Comparison of ENCODE assay signal across 24 mouse cellular contexts in genomic region chr1:183138088-183138487, GRCm38 (mm10).
A peak's percentile ranks its signal among the peaks of the same experiment; 100 is the strongest.
DNase-seq lines count a peak whose midpoint lies in the region; ATAC-seq and TF ChIP-seq lines count a peak whose summit lies in the region.
"Had no signal": no experiment of that assay in that cellular context is flagged by ENCODE, and none has a peak within 500 bp of the region (broad histone marks: within the 10 kb centered on the region; RNA-seq: fewer than 3 reads in every experiment).

No protein-coding gene starts in this region.

- H3K4me2 ChIP-seq in midbrain, embryonic 15.5 days, result no peak overlapping the region
- H3K4me2 ChIP-seq in intestine, embryonic 15.5 days (replicated peaks), result peak overlapping the region; percentile 41; the same call in 1 of the 2 replicates
- peak overlapping the region; percentile 47 for H3K4me2 ChIP-seq in intestine, postnatal 0 days (replicated peaks; ENCODE audit: low read depth)
- H3K4me2 ChIP-seq in myocyte (ENCODE audit: low read depth), result peak overlapping the region; percentile 34
- H3K4me2 ChIP-seq: forebrain, embryonic 13.5 days; heart, embryonic 13.5 days; hindbrain, embryonic 12.5 days; hindbrain, embryonic 15.5 days had no signal

- H3K79me2 ChIP-seq in myocyte (ENCODE audit: control insufficient read depth, insufficient read depth), result peaks cover 95% of the 10 kb centered on the region

- H3K4me3 ChIP-seq in midbrain, embryonic 10.5 days, result no peak overlapping the region
- no peak overlapping the region for H3K4me3 ChIP-seq in midbrain, embryonic 15.5 days
- H3K4me3 ChIP-seq in intestine, embryonic 15.5 days (replicated peaks), result no peak overlapping the region
- H3K4me3 ChIP-seq in intestine, postnatal 0 days (ENCODE audit: low read depth, low read length), result no peak overlapping the region
- H3K4me3 ChIP-seq in myocyte, result no peak overlapping the region
- H3K4me3 ChIP-seq: forebrain, embryonic 10.5 days; forebrain, embryonic 13.5 days; heart, embryonic 13.5 days; hindbrain, embryonic 12.5 days; hindbrain, embryonic 15.5 days had no signal

- WGBS in midbrain, embryonic 10.5 days, result 46% methylated on average over 4 of the region's 4 CpGs
- 46% methylated on average over 4 of the region's 4 CpGs for WGBS in midbrain, embryonic 15.5 days
- WGBS in intestine, embryonic 15.5 days, result 46% methylated on average over 4 of the region's 4 CpGs
- 47% methylated on average over 4 of the region's 4 CpGs for WGBS in intestine, postnatal 0 days

- no peaks in the 10 kb centered on the region for H3K9me3 ChIP-seq in midbrain, embryonic 10.5 days (replicated peaks)
- no peaks in the 10 kb centered on the region for H3K9me3 ChIP-seq in midbrain, embryonic 15.5 days
- H3K9me3 ChIP-seq in intestine, embryonic 15.5 days, result no peaks in the 10 kb centered on the region
- no peaks in the 10 kb centered on the region for H3K9me3 ChIP-seq in intestine, postnatal 0 days (ENCODE audit: control insufficient read depth)
- H3K9me3 ChIP-seq: forebrain, embryonic 10.5 days; forebrain, embryonic 13.5 days; heart, embryonic 13.5 days; hindbrain, embryonic 12.5 days; hindbrain, embryonic 15.5 days had no signal

- TF ChIP-seq CTCF in intestine, postnatal 0 days (IDR thresholded peaks at IDR 0.05; ENCODE audit: low read depth), result no peak; the same call in 1 of the 2 replicates

- TF ChIP-seq POLR2A in myocyte (IDR thresholded peaks at IDR 0.05; ENCODE audit: insufficient read length, low read depth), result no peak

- H3K27me3 ChIP-seq in midbrain, embryonic 10.5 days (ENCODE audit: low read depth, poor library complexity, severe bottlenecking), result no peaks in the 10 kb centered on the region
- H3K27me3 ChIP-seq in midbrain, embryonic 15.5 days (replicated peaks), result no peaks in the 10 kb centered on the region
- no peaks in the 10 kb centered on the region for H3K27me3 ChIP-seq in intestine, embryonic 15.5 days (replicated peaks)
- no peaks in the 10 kb centered on the region for H3K27me3 ChIP-seq in intestine, postnatal 0 days (replicated peaks; ENCODE audit: control insufficient read depth, insufficient read depth, low read length)
- H3K27me3 ChIP-seq in myocyte (ENCODE audit: control insufficient read depth, insufficient read depth, insufficient read length), result no peaks in the 10 kb centered on the region
- H3K27me3 ChIP-seq: forebrain, embryonic 13.5 days; heart, embryonic 13.5 days; hindbrain, embryonic 12.5 days; hindbrain, embryonic 15.5 days had no signal

- no peak overlapping the region for H3K9ac ChIP-seq in midbrain, embryonic 15.5 days
- H3K9ac ChIP-seq in intestine, embryonic 15.5 days, result no peak overlapping the region
- no peak overlapping the region for H3K9ac ChIP-seq in intestine, postnatal 0 days (ENCODE audit: low read depth, low read length)
- H3K9ac ChIP-seq: forebrain, embryonic 13.5 days; heart, embryonic 13.5 days; hindbrain, embryonic 12.5 days; hindbrain, embryonic 15.5 days had no signal

- no peak for DNase-seq in midbrain, embryonic 10.5 days (ENCODE audit: low spot score)
- no peak for DNase-seq in liver
- DNase-seq: adrenal gland, adult 2 months; adrenal gland, postnatal 25 days; cerebellum, adult 11-12 months; cerebellum, adult 8-10 months; cerebellum, postnatal 36 days; embryo, embryonic 11 days; gastrocnemius, postnatal 10 days; gastrocnemius, postnatal 36 days; heart, postnatal 14 days had no signal

- no peak overlapping the region for H3ac ChIP-seq in myocyte (ENCODE audit: control insufficient read depth, insufficient read length)

- no peak for ATAC-seq in midbrain, embryonic 15.5 days (replicated peaks)
- 0 out of 2 replicates have a peak, but pooled peaks have one; percentile 52 for ATAC-seq in intestine, embryonic 15.5 days
- ATAC-seq in intestine, postnatal 0 days, result peak; percentile 62
- ATAC-seq in megakaryocyte progenitor cell, adult 5-6 weeks (replicated peaks; ENCODE audit: poor library complexity), result no peak
- ATAC-seq in megakaryocyte-erythroid progenitor cell, adult 5-6 weeks (replicated peaks; ENCODE audit: low FRiP score, low TSS enrichment, poor library complexity, severe bottlenecking), result no peak
- ATAC-seq: CD4-positive, CD25-positive, alpha-beta regulatory T cell, adult 4 months; forebrain, embryonic 13.5 days; forebrain, embryonic 16.5 days had no signal

- H3K27ac ChIP-seq in midbrain, embryonic 10.5 days (replicated peaks), result peak overlapping the region; percentile 23; the same call in 1 of the 2 replicates
- H3K27ac ChIP-seq in midbrain, embryonic 15.5 days, result no peak overlapping the region
- H3K27ac ChIP-seq in intestine, embryonic 15.5 days, result no peak overlapping the region
- H3K27ac ChIP-seq in intestine, postnatal 0 days (ENCODE audit: low read depth, low read length), result peak overlapping the region; percentile 52; the same call in 1 of the 2 replicates
- H3K27ac ChIP-seq: forebrain, embryonic 10.5 days; forebrain, embryonic 13.5 days; heart, embryonic 13.5 days; hindbrain, embryonic 12.5 days; hindbrain, embryonic 15.5 days had no signal

- peaks cover 54% of the 10 kb centered on the region for H3K4me1 ChIP-seq in midbrain, embryonic 10.5 days
- H3K4me1 ChIP-seq in midbrain, embryonic 15.5 days, result peaks cover 12% of the 10 kb centered on the region; the same call in 1 of the 2 replicates
- H3K4me1 ChIP-seq in intestine, embryonic 15.5 days (replicated peaks), result peaks cover 17% of the 10 kb centered on the region; the same call in 1 of the 2 replicates
- peaks cover 7% of the 10 kb centered on the region; the same call in 1 of the 2 replicates for H3K4me1 ChIP-seq in intestine, postnatal 0 days (replicated peaks; ENCODE audit: control insufficient read depth, insufficient read depth, low read length)

- peaks cover 6% of the 10 kb centered on the region for H3K36me3 ChIP-seq in midbrain, embryonic 10.5 days
- H3K36me3 ChIP-seq in midbrain, embryonic 15.5 days (replicated peaks), result no peaks in the 10 kb centered on the region
- H3K36me3 ChIP-seq in intestine, embryonic 15.5 days, result peaks cover 3% of the 10 kb centered on the region; the same call in 1 of the 2 replicates
- no peaks in the 10 kb centered on the region for H3K36me3 ChIP-seq in intestine, postnatal 0 days (ENCODE audit: control insufficient read depth, insufficient read depth)
- no peaks in the 10 kb centered on the region for H3K36me3 ChIP-seq in myocyte (ENCODE audit: control insufficient read depth, insufficient read depth)
- H3K36me3 ChIP-seq: hindbrain, embryonic 15.5 days had no signal

TF ChIP-seq in myocyte, 11 proteins besides CTCF, POLR2A, EP300 and RAD21:
- no peak for TF ChIP-seq USF1 (IDR thresholded peaks at IDR 0.05; ENCODE audit: low read depth)
- TF ChIP-seq SRF (IDR thresholded peaks at IDR 0.05; ENCODE audit: control insufficient read depth, insufficient read length, low read depth), result no peak
- no peak for TF ChIP-seq MYOD1 (IDR thresholded peaks at IDR 0.05; ENCODE audit: control insufficient read depth in 1 of 3, insufficient read length in 2 of 3, low read depth in 2 of 3)
- TF ChIP-seq TCF3 (IDR thresholded peaks at IDR 0.05; ENCODE audit: insufficient read length, low read depth), result no peak
- no peak for TF ChIP-seq REST (IDR thresholded peaks at IDR 0.05; ENCODE audit: insufficient read depth, insufficient read length)
- no peak for TF ChIP-seq TCF12 (IDR thresholded peaks at IDR 0.05; ENCODE audit: insufficient read depth, poor library complexity, severe bottlenecking)

Comparison
In these comparisons a context has a peak if more than half of its experiments do, and no peak if none do; other contexts are left out.
1. H3K27ac ChIP-seq: peak in midbrain, embryonic 10.5 days (single experiment) and intestine, postnatal 0 days (single experiment); none in midbrain, embryonic 15.5 days (single experiment) and intestine, embryonic 15.5 days (single experiment).
2. ATAC-seq: peak in intestine, embryonic 15.5 days (single experiment) and intestine, postnatal 0 days (single experiment); none in midbrain, embryonic 15.5 days (single experiment), megakaryocyte progenitor cell, adult 5-6 weeks (single experiment) and megakaryocyte-erythroid progenitor cell, adult 5-6 weeks (single experiment).